Mouse (Mus musculus) C2C12 (cell line): ENCODE measurements around the gene 2010111I01Rik. TPM values are rescaled to one million over a fixed set of nuclear protein-coding genes. Genes with fewer than 3 reads are reported as not detected.

Experiments
- H3K27me3 ChIP-seq: one replicate; pipeline ENCODE4 v1.6.1; 2011; ENCODE audit not compliant: control insufficient read depth, insufficient read depth, insufficient read length
- H3K36me3 ChIP-seq: one replicate; pipeline ENCODE4 v1.6.1; 2011; ENCODE audit not compliant: control insufficient read depth, insufficient read depth
- H3K4me3 ChIP-seq: one replicate; pipeline ENCODE4 v1.5.1; 2011; ENCODE audit warnings: mild to moderate bottlenecking, control low read depth; ENCODE audit not compliant: poor library complexity, insufficient read depth, severe bottlenecking
- H3K79me2 ChIP-seq: one replicate; pipeline ENCODE4 v1.6.1; 2011; ENCODE audit not compliant: control insufficient read depth, insufficient read depth
- H3K79me3 ChIP-seq: one replicate; pipeline ENCODE4 v1.6.1; 2011; ENCODE audit warnings: low read depth, control low read depth
- H3ac ChIP-seq: one replicate; pipeline ENCODE3; 2011; ENCODE audit warnings: low read depth; ENCODE audit not compliant: control insufficient read depth, insufficient read length
- CEBPB ChIP-seq: IDR thresholded peaks from one replicate; pipeline ENCODE4 v1.6.1; 2011; ENCODE audit warnings: low read depth, mild to moderate bottlenecking, control low read depth, moderate library complexity
- CTCF ChIP-seq: IDR thresholded peaks from one replicate; pipeline ENCODE4 v1.5.1; 2011; ENCODE audit not compliant: control insufficient read depth, insufficient read depth, insufficient read length
- FOSL1 ChIP-seq: IDR thresholded peaks from one replicate; pipeline ENCODE4 v1.8.0; 2011; ENCODE audit warnings: mild to moderate bottlenecking, low read length; ENCODE audit not compliant: poor library complexity, insufficient read depth, severe bottlenecking
- MAX ChIP-seq: IDR thresholded peaks from one replicate; pipeline ENCODE4 v1.6.1; 2011; ENCODE audit warnings: mild to moderate bottlenecking, control low read depth
- MYOD1 ChIP-seq: IDR thresholded peaks from one replicate; pipeline ENCODE4 v1.6.1; 2011; ENCODE audit warnings: low read depth; ENCODE audit not compliant: control insufficient read depth, insufficient read length
- MYOG ChIP-seq: IDR thresholded peaks from one replicate; pipeline ENCODE4 v1.6.1; 2011; ENCODE audit not compliant: control insufficient read depth, insufficient read length; ENCODE audit errors: extremely low read depth
- USF1 ChIP-seq: IDR thresholded peaks from one replicate; pipeline ENCODE4 v1.6.1; 2011; ENCODE audit warnings: low read depth, mild to moderate bottlenecking, control low read depth, moderate library complexity
- polyA plus RNA-seq: library from polyadenylated mRNA; unstranded; fragments of >200 nt; fragmentation: generic; extraction: Trizol; gene quantifications from one replicate; pipeline ENCODE4 v1.2.1, GENCODE M21; 2012; ENCODE audit warnings: missing spikeins

Gene 2010111I01Rik
- polyA plus RNA-seq, 1 experiment, result 91.7 TPM

DNA sequence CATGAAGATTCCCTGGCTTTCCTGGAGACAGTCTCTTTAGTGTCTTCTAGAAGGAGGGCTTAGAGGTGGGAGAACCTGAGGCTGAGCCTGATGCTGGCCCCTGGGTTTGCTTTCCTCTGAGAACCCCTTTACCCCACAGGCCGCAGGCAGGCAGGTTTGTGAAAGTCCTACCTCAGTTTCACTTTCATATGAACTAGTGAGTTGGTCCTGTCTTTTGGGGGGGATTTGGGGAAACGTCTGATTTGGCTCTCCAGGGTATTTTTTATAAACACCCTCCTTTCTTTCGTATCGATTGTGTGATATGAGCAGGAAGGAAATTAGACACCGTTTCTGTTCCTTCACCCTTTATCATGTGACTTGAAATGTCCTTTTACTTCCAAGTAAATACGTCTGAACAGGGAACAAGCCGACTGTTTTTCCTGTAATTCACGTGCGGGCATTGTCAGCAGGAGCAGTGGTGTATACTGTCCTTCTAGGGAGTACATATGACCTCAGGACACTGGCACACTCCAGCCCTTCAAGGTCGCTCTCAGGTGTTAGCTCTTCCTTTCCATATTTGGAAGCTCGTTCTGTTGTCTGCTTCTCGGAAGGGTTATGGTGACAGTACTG lies 281.7 kb downstream of the 2010111I01Rik start:
- peak overlapping the region; percentile 42 for H3ac ChIP-seq
- TF ChIP-seq USF1 (no peak), MAX (no peak), FOSL1 (no peak), CTCF (no peak), MYOG (no peak), CEBPB (no peak), MYOD1 (no peak)
- H3K27me3 ChIP-seq, result no peaks in the 10 kb centered on the region
- H3K79me3 ChIP-seq, result peaks cover 94% of the 10 kb centered on the region
- H3K79me2 ChIP-seq, result peaks cover 100% of the 10 kb centered on the region
- peaks cover 75% of the 10 kb centered on the region for H3K36me3 ChIP-seq
- H3K4me3 ChIP-seq, result no peak overlapping the region

DNA sequence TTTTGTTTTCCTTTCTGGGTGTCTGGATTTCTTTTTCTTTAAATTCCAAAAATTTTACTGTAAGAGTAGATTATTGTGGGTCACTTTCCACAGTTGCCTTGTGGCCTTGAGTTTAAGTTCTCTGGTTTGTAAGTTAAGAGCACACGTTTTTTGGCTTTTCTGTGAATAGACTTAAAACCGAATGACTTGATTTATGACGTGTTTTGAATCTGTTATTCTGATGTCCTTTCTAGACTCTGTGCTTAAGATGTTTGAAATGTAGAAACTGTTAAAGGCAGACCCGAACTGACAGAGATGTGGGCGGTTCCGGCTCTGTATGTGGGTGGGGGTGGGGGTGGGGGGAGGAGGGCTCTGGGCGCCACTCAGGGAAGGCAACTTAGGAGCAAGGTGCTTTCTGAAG lies 282.3 kb downstream of the 2010111I01Rik start:
- no peak overlapping the region for H3K4me3 ChIP-seq
- TF ChIP-seq MYOD1, result no peak
- no peak for TF ChIP-seq USF1
- TF ChIP-seq FOSL1, result no peak
- no peak for TF ChIP-seq MYOG
- TF ChIP-seq MAX, result no peak
- TF ChIP-seq CEBPB, result no peak
- TF ChIP-seq CTCF, result no peak
- peaks cover 100% of the 10 kb centered on the region for H3K79me2 ChIP-seq
- no peak overlapping the region for H3ac ChIP-seq
- H3K27me3 ChIP-seq, result no peaks in the 10 kb centered on the region
- peaks cover 74% of the 10 kb centered on the region for H3K36me3 ChIP-seq
- H3K79me3 ChIP-seq, result peaks cover 93% of the 10 kb centered on the region

DNA sequence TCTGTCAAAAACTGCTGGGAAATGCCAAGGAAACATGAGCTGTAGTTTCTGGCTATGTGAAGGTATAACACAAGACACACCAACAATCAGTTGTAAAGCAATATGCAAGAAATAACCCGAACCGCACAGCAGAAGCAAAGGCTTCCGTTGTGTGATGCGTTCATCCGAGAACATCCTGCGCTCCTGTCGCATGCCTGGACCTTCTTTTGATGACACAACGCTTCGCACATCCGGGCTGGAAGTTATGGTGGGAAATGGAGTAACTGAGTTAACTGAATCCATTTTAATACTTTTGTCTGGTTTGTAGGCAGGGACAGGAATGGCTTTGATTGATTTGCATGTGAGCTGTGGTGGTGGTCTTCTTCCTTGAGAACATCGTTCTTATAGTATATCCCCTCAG lies 282.9 kb downstream of the 2010111I01Rik start:
- no peak overlapping the region for H3K4me3 ChIP-seq
- peaks cover 92% of the 10 kb centered on the region for H3K79me3 ChIP-seq
- peaks cover 72% of the 10 kb centered on the region for H3K36me3 ChIP-seq
- H3K79me2 ChIP-seq, result peaks cover 100% of the 10 kb centered on the region
- no peak overlapping the region for H3ac ChIP-seq
- H3K27me3 ChIP-seq, result no peaks in the 10 kb centered on the region
- TF ChIP-seq MYOD1 (no peak), MAX (peak; percentile 38)

DNA sequence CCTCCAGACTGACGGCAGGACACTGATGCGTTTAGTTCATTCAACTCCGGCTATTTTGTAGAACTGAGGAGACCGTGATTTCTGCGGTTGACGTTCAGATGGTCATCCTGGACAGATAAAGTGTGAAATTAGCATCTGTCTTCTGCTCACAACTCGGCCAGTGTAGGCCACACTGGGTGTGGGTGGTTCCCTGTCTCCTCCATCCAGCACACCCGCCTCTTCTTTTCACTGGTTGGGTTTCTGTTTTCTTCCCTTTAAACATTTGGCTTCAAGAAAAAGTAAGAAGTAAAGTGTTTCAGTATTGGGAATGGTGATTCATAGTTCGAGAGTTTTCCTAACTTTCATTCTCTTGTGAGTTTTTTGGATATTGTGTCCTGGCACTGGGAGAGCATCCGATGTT lies 283.6 kb downstream of the 2010111I01Rik start:
- H3K36me3 ChIP-seq, result peaks cover 66% of the 10 kb centered on the region
- H3K79me2 ChIP-seq, result peaks cover 100% of the 10 kb centered on the region
- no peaks in the 10 kb centered on the region for H3K27me3 ChIP-seq
- no peak overlapping the region for H3K4me3 ChIP-seq
- peak overlapping the region; percentile 22 for H3ac ChIP-seq
- H3K79me3 ChIP-seq, result peaks cover 92% of the 10 kb centered on the region
- TF ChIP-seq CTCF (no peak), MYOG (no peak), USF1 (no peak), MYOD1 (no peak)

DNA sequence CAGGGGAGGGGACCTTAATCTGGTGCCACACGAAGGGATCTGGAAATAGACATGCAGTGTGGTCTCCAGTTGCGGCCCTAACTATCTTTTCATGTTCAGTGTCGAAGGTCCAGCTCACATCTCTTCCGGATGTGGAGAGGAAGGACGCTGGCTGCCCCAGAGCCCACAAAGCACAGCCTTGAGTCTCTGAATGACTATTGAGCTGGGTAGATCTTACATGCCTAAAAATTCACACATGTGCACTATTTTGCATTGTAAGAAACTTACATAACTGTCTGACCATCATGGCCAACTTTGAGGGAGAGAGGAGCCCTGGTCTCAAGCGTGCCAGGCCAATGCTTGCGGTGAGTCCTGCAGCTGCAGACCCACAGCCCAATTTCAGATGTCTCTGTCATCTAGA lies 284.5 kb downstream of the 2010111I01Rik start:
- no peak overlapping the region for H3K4me3 ChIP-seq
- TF ChIP-seq CTCF, result no peak
- no peak for TF ChIP-seq CEBPB
- TF ChIP-seq MYOD1, result no peak
- no peak for TF ChIP-seq MYOG
- no peak for TF ChIP-seq FOSL1
- TF ChIP-seq MAX, result no peak
- TF ChIP-seq USF1, result no peak
- H3K36me3 ChIP-seq, result peaks cover 62% of the 10 kb centered on the region
- no peaks in the 10 kb centered on the region for H3K27me3 ChIP-seq
- peaks cover 100% of the 10 kb centered on the region for H3K79me2 ChIP-seq
- peaks cover 95% of the 10 kb centered on the region for H3K79me3 ChIP-seq
- peak overlapping the region; percentile 12 for H3ac ChIP-seq

DNA sequence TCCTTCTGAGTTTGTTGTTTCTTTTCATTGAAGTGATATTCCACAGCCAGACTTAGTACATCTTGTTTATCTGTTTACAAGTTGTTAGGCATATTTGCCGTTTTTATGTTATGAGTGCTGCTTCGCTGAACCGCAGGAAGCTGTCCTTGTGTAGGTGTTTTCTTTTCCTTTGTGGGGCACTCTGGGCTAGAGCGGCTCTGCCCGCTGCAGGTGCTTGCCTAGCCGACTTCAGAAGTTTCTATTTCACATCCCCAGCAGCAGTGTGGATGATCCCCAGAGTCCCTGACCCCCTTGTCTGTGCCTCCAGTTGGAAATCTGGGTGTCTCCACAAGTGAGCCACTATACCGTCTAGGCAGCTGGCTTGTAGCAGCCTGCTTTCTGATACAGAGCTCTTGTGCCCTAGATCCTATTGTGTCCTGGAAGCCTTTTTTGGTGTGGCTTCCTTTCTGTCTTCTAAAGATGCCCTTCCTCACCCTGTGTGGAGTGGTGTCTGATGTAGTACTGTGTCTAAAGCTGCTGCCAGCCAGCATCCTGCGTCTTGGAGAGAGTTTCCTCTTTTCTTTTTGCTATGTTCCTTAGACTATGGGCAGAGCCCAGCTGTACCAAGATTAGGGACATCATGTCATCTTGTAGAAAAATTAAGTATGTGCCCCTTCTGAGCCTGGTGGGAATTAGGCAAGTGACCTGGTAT lies 285.2 kb downstream of the 2010111I01Rik start:
- TF ChIP-seq CTCF (no peak), MYOG (no peak), MYOD1 (no peak), MAX (no peak), FOSL1 (no peak), CEBPB (no peak), USF1 (no peak)
- Histone ChIP-seq H3K27me3 (no peaks in the 10 kb centered on the region), H3K36me3 (peaks cover 63% of the 10 kb centered on the region), H3K79me3 (peaks cover 95% of the 10 kb centered on the region), H3K4me3 (no peak overlapping the region), H3K79me2 (peaks cover 100% of the 10 kb centered on the region), H3ac (no peak overlapping the region)
